Mouse (Mus musculus) spleen, adult 2 months (tissue): ENCODE data around the gene Cd7. TPM values are rescaled to one million over a fixed set of nuclear protein-coding genes. Genes with fewer than 3 reads are reported as not detected.

Experiments
- DNase-seq, 2 experiments: peaks; one replicate each; pipeline versions ENCODE4 v3.0.0 to v3.0.0-alpha.2; 2012 to 2021; ENCODE audit warnings: low spot score in 2 of 2, low read depth in 1 of 2
- H3K27ac ChIP-seq: fragments of 200-500 bp; 2 replicates; pipeline ENCODE4 v1.5.1; 2012; ENCODE audit warnings: low read length, inconsistent platforms; ENCODE audit not compliant: insufficient read depth
- H3K27me3 ChIP-seq: fragments of 200-500 bp; 2 replicates; pipeline ENCODE4 v1.6.1; 2012; ENCODE audit warnings: mild to moderate bottlenecking, moderate library complexity, low read length, inconsistent platforms; ENCODE audit not compliant: control insufficient read depth, insufficient read depth
- H3K36me3 ChIP-seq: fragments of 200-500 bp; 2 replicates; pipeline ENCODE4 v1.6.1; 2012; ENCODE audit warnings: mild to moderate bottlenecking, low read length, inconsistent platforms; ENCODE audit not compliant: control insufficient read depth, insufficient read depth
- H3K4me1 ChIP-seq: fragments of 200-500 bp; 2 replicates; pipeline ENCODE4 v1.6.1; 2011; ENCODE audit warnings: inconsistent platforms; ENCODE audit not compliant: control insufficient read depth, insufficient read depth, insufficient read length
- H3K4me3 ChIP-seq: fragments of 200-500 bp; 2 replicates; pipeline ENCODE4 v1.5.1; 2011; ENCODE audit warnings: mild to moderate bottlenecking, inconsistent platforms; ENCODE audit not compliant: insufficient read depth, insufficient read length; ENCODE audit errors: extremely low read depth
- CTCF ChIP-seq: fragments of 200-500 bp; IDR thresholded peaks from 2 replicates; pipeline ENCODE4 v1.5.1; 2011; ENCODE audit warnings: mild to moderate bottlenecking, inconsistent platforms; ENCODE audit not compliant: insufficient read depth, insufficient read length, insufficient replicate concordance; ENCODE audit errors: extremely low read depth
- POLR2A ChIP-seq: fragments of 200-500 bp; IDR thresholded peaks from 2 replicates; pipeline ENCODE4 v1.6.1; 2011; ENCODE audit warnings: low read depth, low read length, inconsistent platforms
- WGBS: fragments of 180-500 bp; shearing (Covaris S2); methylation state at CpG from one replicate; pipeline ENCODE4 v1.1.7; 2018; 5-methylcytosine and 5-hydroxymethylcytosine counted together
- polyA plus RNA-seq: library from polyadenylated mRNA; depleted of rRNA; stranded (reverse); fragments of >200 nt; gene quantifications from 2 replicates; pipeline ENCODE4 v1.2.3, GENCODE M21; 2012

Gene Cd7
- polyA plus RNA-seq, 1 experiment: 63.0 TPM

DNA sequence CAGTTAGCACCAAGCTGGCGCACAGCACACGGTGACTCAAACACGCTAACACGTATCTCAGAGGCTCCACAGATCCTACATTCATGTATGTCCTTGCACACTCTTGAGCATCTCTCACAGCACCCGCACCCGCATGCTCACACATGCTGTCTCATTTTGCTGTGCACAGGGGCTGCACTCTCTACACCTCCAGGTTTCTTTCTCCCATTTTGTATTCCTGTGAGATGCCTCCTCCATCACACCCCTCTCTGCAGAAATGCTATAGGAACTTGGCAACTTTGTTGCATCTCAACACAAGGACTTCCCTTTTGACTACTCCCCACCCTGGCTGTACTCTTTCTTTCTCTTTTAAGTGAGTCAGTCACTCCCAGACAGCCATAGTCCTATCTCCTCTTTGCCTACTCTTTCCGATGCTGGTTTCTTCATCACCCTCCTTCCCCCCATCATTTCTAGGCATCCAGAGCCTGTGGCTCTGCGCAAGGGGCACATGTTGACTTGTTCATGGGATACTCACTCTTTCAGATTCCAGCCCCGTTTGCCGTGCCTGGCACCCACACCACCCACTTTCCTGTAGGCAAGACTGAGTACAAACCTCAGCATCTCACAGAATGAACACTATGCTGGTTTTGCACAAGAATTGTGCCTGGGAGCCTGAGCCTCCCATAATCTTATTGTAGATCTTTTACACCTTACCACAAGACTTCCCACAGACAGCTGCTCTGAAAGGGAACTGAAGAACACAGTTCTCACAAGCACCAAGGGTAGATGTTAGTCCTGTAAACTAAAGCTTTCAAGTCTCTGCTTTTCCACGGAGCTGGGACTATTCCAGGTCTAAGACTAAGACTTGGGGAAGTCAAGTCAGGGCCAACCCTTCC lies 615 bp downstream of the Cd7 start:
- no peak for DNase-seq
- Histone ChIP-seq H3K27me3 (no peaks in the 10 kb centered on the region), H3K4me1 (peaks cover 2% of the 10 kb centered on the region; the same call in 1 of the 2 replicates), H3K36me3 (no peaks in the 10 kb centered on the region), H3K4me3 (peak overlapping the region; percentile 38; the same call in 1 of the 2 replicates), H3K27ac (peak overlapping the region; percentile 81)
- TF ChIP-seq CTCF (no peak), POLR2A (no peak)
- 65% methylated on average over 11 of the region's 11 CpGs for WGBS

GRCm38 (mm10) chr11:121033118-121033517 lies 6.1 kb downstream of the Cd7 start:
- Histone ChIP-seq H3K4me1 (peaks cover 6% of the 10 kb centered on the region; the same call in 1 of the 2 replicates), H3K4me3 (no peak overlapping the region), H3K27me3 (no peaks in the 10 kb centered on the region), H3K27ac (no peak overlapping the region), H3K36me3 (no peaks in the 10 kb centered on the region)
- TF ChIP-seq POLR2A: no peak
- TF ChIP-seq CTCF: no peak
- no peak for DNase-seq
- 40% methylated on average over 5 of the region's 5 CpGs for WGBS

DNA sequence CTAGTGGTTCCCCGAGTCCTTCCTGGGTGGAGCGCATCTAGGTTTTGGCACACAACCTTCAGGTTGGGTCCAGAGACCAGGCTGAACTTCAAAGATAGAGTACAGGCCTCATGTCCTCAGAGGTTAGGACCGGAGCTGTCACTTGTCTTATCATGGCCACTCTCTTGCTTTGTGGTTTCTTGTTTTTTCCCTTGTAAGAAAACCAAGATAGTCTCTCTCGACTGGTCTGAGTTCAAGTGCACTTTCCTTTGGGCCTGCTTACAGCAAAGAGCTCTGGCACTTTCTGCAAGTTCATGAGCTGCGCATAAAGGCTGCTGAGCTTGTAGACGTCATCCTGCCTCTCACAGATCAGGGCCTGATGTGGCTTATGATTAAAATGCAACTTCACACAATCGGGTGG lies 12.0 kb downstream of the Cd7 start:
- DNase-seq: no peak
- WGBS: 52% methylated on average over 7 of the region's 7 CpGs
- Histone ChIP-seq H3K27me3 (no peaks in the 10 kb centered on the region), H3K4me3 (no peak overlapping the region), H3K27ac (no peak overlapping the region), H3K4me1 (no peaks in the 10 kb centered on the region), H3K36me3 (no peaks in the 10 kb centered on the region)
- TF ChIP-seq POLR2A (no peak), CTCF (no peak)

- Histone ChIP-seq H3K4me3 (no peak overlapping the region), H3K36me3 (no peaks in the 10 kb centered on the region), H3K4me1 (peaks cover 3% of the 10 kb centered on the region; the same call in 1 of the 2 replicates), H3K27ac (no peak overlapping the region), H3K27me3 (no peaks in the 10 kb centered on the region)
- no peak for DNase-seq
- TF ChIP-seq POLR2A: no peak
- no peak for TF ChIP-seq CTCF
- 48% methylated on average over 6 of the region's 6 CpGs for WGBS
Observed at GRCm38 (mm10) chr11:121024163-121024562, 15.1 kb downstream of the Cd7 start.

- Histone ChIP-seq H3K27me3 (no peaks in the 10 kb centered on the region), H3K27ac (no peak overlapping the region), H3K4me3 (no peak overlapping the region), H3K36me3 (no peaks in the 10 kb centered on the region), H3K4me1 (peaks cover 3% of the 10 kb centered on the region; the same call in 1 of the 2 replicates)
- TF ChIP-seq CTCF (no peak), POLR2A (no peak)
- DNase-seq: no peak
- 73% methylated on average over 5 of the region's 5 CpGs for WGBS
Observed at GRCm38 (mm10) chr11:121019501-121019900, 19.7 kb downstream of the Cd7 start.

- WGBS: 49% methylated on average over 3 of the region's 3 CpGs
- Histone ChIP-seq H3K36me3 (no peaks in the 10 kb centered on the region), H3K4me3 (no peak overlapping the region), H3K4me1 (peaks cover 3% of the 10 kb centered on the region; the same call in 1 of the 2 replicates), H3K27ac (no peak overlapping the region), H3K27me3 (no peaks in the 10 kb centered on the region)
- TF ChIP-seq POLR2A: no peak
- peak; percentile 71; the same call in 1 of the 2 replicates for TF ChIP-seq CTCF
- peak; percentile 31 to 49 for DNase-seq
Observed at GRCm38 (mm10) chr11:121017703-121018102, 21.5 kb downstream of the Cd7 start.

GRCm38 (mm10) chr11:121015472-121015871 lies 23.7 kb downstream of the Cd7 start:
- TF ChIP-seq CTCF (no peak), POLR2A (no peak)
- H3K27me3 ChIP-seq: no peaks in the 10 kb centered on the region
- 70% methylated on average over 6 of the region's 6 CpGs for WGBS
- H3K36me3 ChIP-seq: no peaks in the 10 kb centered on the region
- DNase-seq: no peak
- no peaks in the 10 kb centered on the region for H3K4me1 ChIP-seq
- H3K4me3 ChIP-seq: no peak overlapping the region
- no peak overlapping the region for H3K27ac ChIP-seq
